Mouse (Mus musculus) gastrocnemius, postnatal 10 days (tissue): ENCODE data around the gene Gm20431. TPM values are rescaled to one million over a fixed set of nuclear protein-coding genes. Genes with fewer than 3 reads are reported as not detected.
A peak's percentile ranks its signal among the peaks of the same experiment; 100 is the strongest.

Source experiments
- DNase-seq: peaks from one replicate; pipeline ENCODE4 v3.0.0; 2021; ENCODE audit warnings: mixed read lengths
- long read RNA-seq, 2 experiments: library from polyadenylated mRNA; stranded (forward); transcript quantifications; one replicate each; pipeline ENCODE4 v2.0.0; 2021
- total RNA-seq, 2 experiments: library from RNA; stranded (reverse); gene quantifications; 2 replicates each; pipeline ENCODE4 v1.2.3; 2021

The Gm20431 gene
- total RNA-seq: 10 to 100 TPM; 10.6 to 15.8 TPM
- long read RNA-seq, experiment 1, partial matches to known transcripts: 5 of 7 reads
- long read RNA-seq, experiment 1, other reads (novel, unspliced or antisense): 1 of 7 reads
- long read RNA-seq, experiment 2, partial matches to known transcripts: 2 of 5 reads
- long read RNA-seq, experiment 2, other reads (novel, unspliced or antisense): 3 of 5 reads

DNA sequence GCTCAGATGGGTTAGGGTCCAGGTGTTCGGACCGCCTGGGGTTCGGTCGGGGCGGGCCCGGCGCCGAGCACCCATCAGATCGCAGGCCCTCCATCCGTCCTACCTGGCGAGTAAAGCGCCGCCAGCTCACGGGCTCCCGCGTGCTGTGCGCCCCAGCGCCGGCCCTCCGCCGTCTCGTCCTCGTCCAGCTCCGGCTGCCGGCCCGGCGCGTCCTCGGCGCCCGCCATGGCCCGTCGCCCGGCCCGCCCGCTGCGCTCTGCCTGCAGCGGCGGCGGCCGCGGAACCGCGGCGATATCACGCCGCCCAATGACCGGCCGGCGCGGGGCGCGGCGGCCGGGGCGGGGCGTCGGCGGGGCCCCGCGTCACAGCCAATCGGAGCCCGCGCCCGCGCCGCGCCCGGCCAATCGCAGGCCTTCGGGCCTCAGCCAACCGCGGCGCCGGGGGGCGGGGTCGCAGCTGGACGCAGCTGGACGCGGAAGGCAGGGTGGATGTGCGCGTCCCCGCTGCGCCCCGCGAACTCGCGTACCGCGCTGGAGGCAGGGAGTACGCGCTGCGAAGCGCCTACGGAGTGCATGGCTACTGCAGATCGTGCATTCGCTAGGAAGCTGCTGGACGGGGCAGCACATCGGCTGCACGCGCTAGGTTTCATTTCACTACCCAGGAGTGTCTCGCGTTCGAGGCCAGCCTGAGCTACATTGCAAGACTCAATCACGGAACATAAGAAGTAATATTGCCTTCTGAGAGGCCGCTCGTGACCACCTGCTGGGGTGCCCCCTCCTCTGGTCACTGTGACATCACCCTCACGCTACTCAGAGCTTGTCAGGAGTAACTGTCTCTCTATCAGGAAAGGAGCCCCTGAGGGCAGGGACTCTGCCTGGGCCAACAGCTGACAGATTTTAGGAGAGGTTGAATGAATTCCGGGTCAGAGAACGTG lies at the start of gene Gm20431:
Gene Gm20431, minus strand, starts transcription at position 227 of the 934 bp plus-strand sequence.
- DNase-seq: peak; percentile 98

DNA sequence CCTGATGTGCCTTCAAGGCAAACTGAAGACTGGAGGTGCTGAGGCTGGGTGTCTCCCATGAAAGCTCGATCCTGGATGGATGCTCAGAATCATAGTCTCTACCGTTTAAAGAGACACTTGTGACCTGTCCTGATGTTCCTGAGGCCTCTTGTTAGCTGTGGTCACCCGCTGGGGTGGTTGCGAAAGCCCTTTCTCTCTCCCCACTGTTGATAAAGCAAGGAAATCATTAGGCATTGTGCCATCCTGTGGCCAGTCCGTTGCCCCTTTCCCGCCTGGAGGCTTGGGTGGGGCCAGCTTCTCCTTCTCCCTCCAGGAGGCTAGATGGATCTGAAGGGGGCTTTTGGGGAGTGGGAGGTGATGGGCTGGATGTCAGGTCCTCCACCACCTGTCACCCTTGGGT lies 49.3 kb upstream of the Gm20431 start:
- DNase-seq: no peak

DNA sequence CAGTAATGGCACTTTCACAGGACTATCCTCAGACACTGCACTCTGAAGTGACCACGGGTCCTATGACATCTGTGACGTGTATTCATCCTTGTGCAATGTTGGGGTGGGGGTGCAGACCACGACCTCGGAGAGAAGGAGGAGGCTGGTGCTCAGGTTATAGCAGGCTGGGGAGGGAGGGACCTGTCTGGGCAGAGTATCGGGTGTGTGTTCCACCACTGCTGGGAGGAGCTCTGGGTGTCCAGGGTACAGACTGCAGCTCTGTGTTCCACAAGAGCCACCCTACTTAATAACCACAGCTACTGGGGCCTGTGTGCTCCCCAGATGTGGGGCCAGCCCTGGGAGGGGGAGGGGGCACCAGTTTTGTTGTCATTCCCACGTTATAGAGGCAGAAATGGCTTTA lies 48.7 kb upstream of the Gm20431 start:
- DNase-seq: no peak

- no peak for DNase-seq
Observed at GRCm38 (mm10) chr2:167708373-167708772, 47.1 kb upstream of the Gm20431 start.

DNA sequence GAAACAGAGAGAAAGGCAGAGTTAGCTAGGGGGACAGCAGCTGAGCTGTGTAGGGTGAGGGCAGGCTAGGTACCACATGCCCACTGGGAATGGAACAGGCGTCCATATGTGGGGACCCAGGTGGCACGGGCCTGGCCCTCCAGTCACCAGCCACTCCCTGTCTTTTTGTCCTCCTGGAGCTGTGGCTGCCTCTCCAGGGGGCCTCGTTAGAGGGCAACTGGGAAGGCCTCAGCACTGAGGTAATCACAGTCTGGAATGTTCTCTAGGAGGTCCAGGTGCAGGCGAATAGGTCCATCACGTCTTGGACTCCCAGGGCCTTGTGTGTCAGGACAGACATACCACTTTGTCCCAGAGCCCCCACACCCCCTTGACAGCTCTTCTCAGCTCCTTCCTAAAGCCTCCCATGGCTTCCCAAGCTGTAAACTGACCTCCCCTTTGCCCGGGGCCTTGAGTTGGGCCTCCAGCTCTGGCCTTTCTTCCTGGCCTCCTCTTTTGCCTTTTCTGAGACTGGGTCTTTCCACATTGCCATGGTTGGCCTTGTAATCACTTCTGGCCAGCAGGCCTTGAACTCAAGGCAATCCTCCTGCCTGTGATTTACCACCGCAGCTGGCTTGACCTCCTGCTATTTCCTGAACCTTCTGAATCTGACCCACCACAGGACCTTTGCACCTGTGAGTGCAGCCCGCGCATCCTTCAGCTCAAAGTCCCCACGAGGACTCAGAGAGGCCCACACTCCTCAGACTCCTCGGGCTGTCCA lies 45.1 kb upstream of the Gm20431 start:
- no peak for DNase-seq

DNA sequence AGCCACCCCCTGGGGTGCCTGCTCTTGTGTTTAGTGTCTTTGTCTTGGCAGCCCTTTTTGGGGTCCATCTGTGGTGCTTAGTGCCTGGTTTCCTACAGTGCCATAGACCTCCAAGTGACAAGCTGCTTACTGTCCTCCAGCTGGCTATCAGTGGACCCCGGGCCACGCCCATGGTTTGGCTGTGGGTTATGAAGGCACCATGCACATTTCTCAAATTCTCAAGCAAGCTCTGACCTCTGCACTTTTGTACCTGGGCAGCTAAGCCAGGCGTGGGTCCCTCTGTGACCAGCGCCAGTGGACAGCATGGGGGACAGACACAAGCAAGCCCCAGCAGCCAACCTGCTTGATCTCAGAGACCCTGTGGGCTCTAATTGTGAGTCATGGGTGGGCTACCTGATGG lies 43.1 kb upstream of the Gm20431 start:
- no peak for DNase-seq

GRCm38 (mm10) chr2:167702126-167702525 lies 40.8 kb upstream of the Gm20431 start:
- no peak for DNase-seq

DNA sequence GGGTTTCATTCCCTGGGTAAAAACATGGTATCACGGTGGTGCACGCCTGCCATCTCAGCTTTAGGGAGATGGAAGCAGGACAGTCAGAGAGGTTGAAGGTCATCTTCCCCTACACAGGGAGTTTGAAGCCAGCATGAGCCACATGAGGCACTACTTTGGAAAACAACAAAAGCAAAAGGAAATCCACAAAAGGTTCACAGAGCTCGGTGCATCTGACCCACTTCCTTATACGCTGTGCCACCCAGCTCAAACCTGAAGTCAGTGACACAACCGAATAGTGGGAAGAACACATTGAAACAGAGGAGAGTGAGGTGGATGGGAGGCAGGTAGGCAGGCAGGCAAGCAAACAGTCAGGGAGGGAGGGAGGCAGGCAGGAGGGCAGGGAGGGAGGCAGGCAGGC lies 40.2 kb upstream of the Gm20431 start:
- no peak for DNase-seq

GRCm38 (mm10) chr2:167700018-167700417 lies 38.7 kb upstream of the Gm20431 start:
- DNase-seq: no peak

- no peak for DNase-seq
Observed at GRCm38 (mm10) chr2:167697902-167698301, 36.6 kb upstream of the Gm20431 start.

DNA sequence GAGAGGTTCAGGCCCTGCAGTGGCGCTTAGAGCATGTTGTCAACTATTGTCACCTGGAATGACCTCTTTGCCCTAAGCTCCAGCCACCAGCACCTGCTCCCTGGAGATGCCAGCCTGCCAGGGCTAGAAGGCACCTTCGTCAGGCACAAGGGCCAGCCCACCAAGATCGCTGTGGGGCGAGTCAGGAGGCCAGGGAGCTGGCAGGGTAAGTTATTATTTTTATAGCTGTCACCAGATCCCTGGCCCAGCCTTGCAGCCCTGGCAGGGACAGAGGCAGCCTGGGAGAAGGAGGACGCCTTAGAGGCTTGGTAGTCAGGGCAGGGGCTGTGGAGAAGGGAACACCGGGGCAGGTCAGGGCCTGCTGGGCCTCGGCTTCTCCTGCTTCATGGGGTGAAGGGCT lies 34.8 kb upstream of the Gm20431 start:
- peak; percentile 53 for DNase-seq

GRCm38 (mm10) chr2:167695491-167695890 lies 34.2 kb upstream of the Gm20431 start:
- DNase-seq: no peak

DNA sequence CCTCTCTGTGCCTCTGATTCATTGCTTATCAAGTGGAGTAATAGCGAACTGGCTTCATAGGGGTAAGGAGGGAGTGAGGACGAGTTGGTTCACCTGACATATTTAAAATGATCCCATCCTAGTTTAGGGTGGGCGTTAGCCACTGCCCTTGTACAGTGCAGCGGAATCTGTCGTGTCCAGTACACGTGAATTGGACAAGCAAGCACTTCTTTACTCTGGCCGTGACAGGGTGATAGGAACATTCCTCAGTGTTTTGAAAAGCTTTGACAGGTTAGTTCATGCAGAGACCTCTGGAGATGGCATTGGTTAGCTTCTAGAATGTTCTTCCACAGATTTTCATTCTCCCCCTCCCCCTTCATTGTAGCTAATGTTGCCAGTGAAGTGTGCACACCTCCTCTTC lies 33.7 kb upstream of the Gm20431 start:
- no peak for DNase-seq

DNA sequence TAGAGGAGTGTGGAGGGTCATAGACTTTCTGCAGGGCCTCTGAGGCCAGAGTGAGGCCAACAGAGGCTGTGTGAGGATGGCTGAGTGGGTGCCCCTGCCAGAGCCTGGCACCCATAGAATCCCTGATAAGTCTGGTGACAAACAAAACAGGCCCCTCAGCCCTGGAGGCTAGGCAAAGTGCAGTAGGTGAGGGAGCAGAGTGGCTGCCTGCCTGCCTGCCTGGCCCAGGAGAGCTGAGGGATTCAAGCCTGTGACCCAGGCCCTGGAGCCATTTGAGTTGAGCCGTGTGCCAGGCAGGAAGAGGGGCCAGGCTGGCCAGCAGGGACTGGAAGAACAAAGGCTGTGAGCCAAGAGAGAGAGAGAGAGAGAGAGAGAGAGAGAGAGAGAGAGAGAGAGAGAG lies 32.9 kb upstream of the Gm20431 start:
- DNase-seq: no peak

DNA sequence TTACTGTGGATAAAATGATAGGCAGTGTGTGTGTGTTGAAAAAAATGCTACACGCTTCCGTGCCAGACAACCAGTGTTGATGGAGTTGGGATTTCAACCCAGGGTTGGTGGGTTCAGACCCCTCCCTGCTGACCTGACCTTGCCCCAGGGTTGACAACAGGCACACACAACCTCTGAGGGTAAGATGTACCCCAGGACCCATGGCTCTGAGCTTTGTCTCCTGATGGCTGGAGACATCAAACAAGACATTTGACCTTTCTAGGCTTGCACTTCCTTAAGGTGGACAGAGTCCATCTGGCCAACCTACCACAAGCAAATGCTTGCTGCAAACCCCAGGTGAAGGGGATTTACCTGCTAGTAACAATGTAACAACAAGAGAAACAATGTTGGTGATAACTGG lies 32.2 kb upstream of the Gm20431 start:
- DNase-seq: no peak

GRCm38 (mm10) chr2:167692831-167693230 lies 31.5 kb upstream of the Gm20431 start:
- DNase-seq: no peak

- no peak for DNase-seq
Observed at GRCm38 (mm10) chr2:167691871-167692661, 30.8 kb upstream of the Gm20431 start.

- no peak for DNase-seq
Observed at GRCm38 (mm10) chr2:167691410-167691809, 30.1 kb upstream of the Gm20431 start.

DNA sequence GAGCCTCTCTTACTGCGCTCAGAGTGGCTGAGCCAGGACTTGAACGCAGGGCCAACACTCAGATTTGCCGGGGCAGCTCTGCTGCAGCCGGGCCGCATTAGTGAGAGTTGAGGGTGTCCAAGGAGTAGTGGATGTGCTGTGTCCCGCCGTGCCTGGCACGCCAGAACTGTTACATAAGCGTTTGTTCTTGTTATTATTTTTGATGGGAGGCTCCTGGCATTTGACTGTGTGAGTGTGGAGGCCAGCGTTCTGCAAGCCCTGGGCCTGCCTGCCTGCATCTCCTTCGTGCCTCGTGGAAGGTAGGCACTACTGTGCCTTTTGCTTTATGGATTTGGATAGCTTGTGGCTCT lies 29.6 kb upstream of the Gm20431 start:
- peak; percentile 51 for DNase-seq

GRCm38 (mm10) chr2:167690219-167690961 lies 29.1 kb upstream of the Gm20431 start:
- DNase-seq: peak; percentile 74

DNA sequence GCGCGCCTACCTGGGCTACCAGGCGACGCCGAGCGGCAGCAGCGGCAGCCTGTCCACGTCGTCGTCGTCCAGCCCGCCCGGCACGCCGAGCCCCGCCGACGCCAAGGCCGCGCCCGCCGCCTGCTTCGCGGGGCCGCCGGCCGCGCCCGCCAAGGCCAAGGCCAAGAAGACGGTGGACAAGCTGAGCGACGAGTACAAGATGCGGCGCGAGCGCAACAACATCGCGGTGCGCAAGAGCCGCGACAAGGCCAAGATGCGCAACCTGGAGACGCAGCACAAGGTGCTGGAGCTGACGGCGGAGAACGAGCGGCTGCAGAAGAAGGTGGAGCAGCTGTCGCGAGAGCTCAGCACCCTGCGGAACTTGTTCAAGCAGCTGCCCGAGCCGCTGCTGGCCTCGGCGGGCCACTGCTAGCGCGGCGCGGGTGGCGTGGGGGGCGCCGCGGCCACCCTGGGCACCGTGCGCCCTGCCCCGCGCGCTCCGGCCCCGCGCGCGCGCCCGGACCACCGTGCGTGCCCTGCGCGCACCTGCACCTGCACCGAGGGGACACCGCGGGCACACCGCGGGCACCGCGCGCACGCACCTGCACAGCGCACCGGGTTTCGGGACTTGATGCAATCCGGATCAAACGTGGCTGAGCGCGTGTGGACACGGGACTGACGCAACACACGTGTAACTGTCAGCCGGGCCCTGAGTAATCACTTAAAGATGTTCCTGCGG lies 28.4 kb upstream of the Gm20431 start, which contains the start of gene Tmem189:
Gene Tmem189, minus strand, starts transcription at position 322 of the 718 bp plus-strand sequence.
- DNase-seq: peak; percentile 62
